Mouse (Mus musculus) liver, postnatal 0 days (tissue): ENCODE results near the gene Gpatch2l. TPM values are rescaled to one million over a fixed set of nuclear protein-coding genes. Genes with fewer than 3 reads are reported as not detected.

ENCODE experiments used
- ATAC-seq: fragments of 200-750 bp; cut with Nextera tagmentation; 2 replicates; pipeline ENCODE4 v1.8.0; 2017; ENCODE audit warnings: mild to moderate bottlenecking, moderate library complexity
- DNase-seq: peaks from one replicate; pipeline ENCODE4 v3.0.0-alpha.2; 2016
- H3K27ac ChIP-seq: fragments of 300-500 bp; sonication (generic); 2 replicates; pipeline ENCODE4 v1.5.1; 2014; ENCODE audit warnings: antibody characterized with exemption, moderate library complexity, mild to moderate bottlenecking, low read depth
- H3K27me3 ChIP-seq: fragments of 300-500 bp; sonication (generic); 2 replicates; pipeline ENCODE4 v1.6.1; 2014; ENCODE audit warnings: low read length, control low read depth, mixed read lengths; ENCODE audit not compliant: insufficient read depth
- H3K36me3 ChIP-seq: fragments of 300-500 bp; sonication (generic); replicated peaks from 2 replicates; pipeline ENCODE4 v1.6.1; 2014; ENCODE audit warnings: mild to moderate bottlenecking, control low read depth, low read length, moderate library complexity, mixed read lengths; ENCODE audit not compliant: insufficient read depth
- H3K4me1 ChIP-seq: fragments of 300-500 bp; sonication (generic); 2 replicates; pipeline ENCODE4 v1.6.1; 2014; ENCODE audit warnings: antibody characterized with exemption, mild to moderate bottlenecking, control low read depth; ENCODE audit not compliant: insufficient read depth
- H3K4me2 ChIP-seq: fragments of 300-500 bp; sonication (generic); 2 replicates; pipeline ENCODE4 v1.6.1; 2014; ENCODE audit warnings: low read depth, mild to moderate bottlenecking, low read length, moderate library complexity, mixed read lengths
- H3K4me3 ChIP-seq: fragments of 300-500 bp; sonication (generic); 2 replicates; pipeline ENCODE4 v1.5.1; 2014; ENCODE audit warnings: low read depth, low read length
- H3K9ac ChIP-seq: fragments of 300-500 bp; sonication (generic); replicated peaks from 2 replicates; pipeline ENCODE4 v1.6.1; 2014; ENCODE audit warnings: mild to moderate bottlenecking, moderate library complexity
- H3K9me3 ChIP-seq: fragments of 300-500 bp; sonication (generic); 2 replicates; pipeline ENCODE4 v1.6.1; 2016; ENCODE audit warnings: mild to moderate bottlenecking, control low read depth, low read length, mixed read lengths
- CTCF ChIP-seq: sonication (generic); IDR thresholded peaks from 2 replicates; pipeline ENCODE4 v1.5.1; 2016; ENCODE audit warnings: antibody characterized with exemption, low read depth
- EP300 ChIP-seq: IDR thresholded peaks from 2 replicates; pipeline ENCODE4 v1.6.1; 2016; ENCODE audit warnings: antibody characterized with exemption, low read depth, mild to moderate bottlenecking
- WGBS: fragments of 180-500 bp; shearing (Covaris S2); extraction: QIAGEN DNeasy Blood & Tissue Kit; methylation state at CpG from one replicate; pipeline ENCODE4 v1.1.7; 2014; ENCODE audit not compliant: insufficient replicate concordance; 5-methylcytosine and 5-hydroxymethylcytosine counted together
- polyA plus RNA-seq: library from polyadenylated mRNA; unstranded; fragments of >200 nt; fragmentation: Nextera tagmentation; extraction: Ambion mirVana; gene quantifications from 2 replicates; pipeline ENCODE4 v1.2.1, GENCODE M21; 2015

The Gpatch2l gene
- polyA plus RNA-seq, 1 experiment from 2014 or later, result 5.5 TPM

GRCm38 (mm10) chr12:86276463-86276862 lies 34.8 kb downstream of the Gpatch2l start:
- Histone ChIP-seq H3K27ac (no peak overlapping the region), H3K4me1 (no peaks in the 10 kb centered on the region), H3K9me3 (no peaks in the 10 kb centered on the region), H3K36me3 (peaks cover 35% of the 10 kb centered on the region), H3K27me3 (no peaks in the 10 kb centered on the region), H3K9ac (no peak overlapping the region), H3K4me2 (no peak overlapping the region), H3K4me3 (no peak overlapping the region)
- no peak for ATAC-seq
- WGBS, result 57% methylated on average over 2 of the region's 2 CpGs
- no peak for TF ChIP-seq CTCF
- no peak for DNase-seq

- no peak overlapping the region for H3K9ac ChIP-seq
- H3K27me3 ChIP-seq, result no peaks in the 10 kb centered on the region
- no peak for DNase-seq
- WGBS, result 80% methylated on average over 5 of the region's 5 CpGs
- no peak overlapping the region for H3K4me2 ChIP-seq
- no peak for ATAC-seq
- H3K4me1 ChIP-seq, result no peaks in the 10 kb centered on the region
- peaks cover 36% of the 10 kb centered on the region for H3K36me3 ChIP-seq
- H3K4me3 ChIP-seq, result no peak overlapping the region
- H3K9me3 ChIP-seq, result no peaks in the 10 kb centered on the region
- TF ChIP-seq CTCF (no peak), EP300 (no peak)
- H3K27ac ChIP-seq, result no peak overlapping the region
Observed at GRCm38 (mm10) chr12:86276895-86277294, 35.2 kb downstream of the Gpatch2l start.

- no peaks in the 10 kb centered on the region for H3K4me1 ChIP-seq
- no peaks in the 10 kb centered on the region for H3K9me3 ChIP-seq
- H3K27me3 ChIP-seq, result no peaks in the 10 kb centered on the region
- ATAC-seq, result no peak
- no peak overlapping the region for H3K4me3 ChIP-seq
- H3K4me2 ChIP-seq, result no peak overlapping the region
- 87% methylated on average over 10 of the region's 10 CpGs for WGBS
- no peak for TF ChIP-seq CTCF
- no peak for TF ChIP-seq EP300
- H3K36me3 ChIP-seq, result peaks cover 35% of the 10 kb centered on the region
- H3K27ac ChIP-seq, result no peak overlapping the region
- no peak overlapping the region for H3K9ac ChIP-seq
- DNase-seq, result no peak
Observed at GRCm38 (mm10) chr12:86280000-86280399, 38.3 kb downstream of the Gpatch2l start.

GRCm38 (mm10) chr12:86285704-86286103 lies 44.0 kb downstream of the Gpatch2l start:
- Histone ChIP-seq H3K9ac (no peak overlapping the region), H3K4me2 (no peak overlapping the region), H3K36me3 (peaks cover 42% of the 10 kb centered on the region), H3K27ac (no peak overlapping the region), H3K27me3 (no peaks in the 10 kb centered on the region), H3K4me1 (no peaks in the 10 kb centered on the region), H3K4me3 (no peak overlapping the region), H3K9me3 (no peaks in the 10 kb centered on the region)
- DNase-seq, result no peak
- 85% methylated on average over 2 of the region's 2 CpGs for WGBS
- TF ChIP-seq CTCF (no peak), EP300 (no peak)
- no peak for ATAC-seq

GRCm38 (mm10) chr12:86297450-86297849 lies 55.8 kb downstream of the Gpatch2l start:
- 79% methylated on average over 10 of the region's 10 CpGs for WGBS
- Histone ChIP-seq H3K4me2 (no peak overlapping the region), H3K9ac (no peak overlapping the region), H3K4me1 (no peaks in the 10 kb centered on the region), H3K4me3 (no peak overlapping the region), H3K9me3 (no peaks in the 10 kb centered on the region), H3K27ac (no peak overlapping the region), H3K27me3 (no peaks in the 10 kb centered on the region), H3K36me3 (no peaks in the 10 kb centered on the region)
- no peak for TF ChIP-seq EP300
- peak; percentile 38 for TF ChIP-seq CTCF
- ATAC-seq, result no peak
- no peak for DNase-seq

GRCm38 (mm10) chr12:86302973-86303372 lies 61.3 kb downstream of the Gpatch2l start:
- H3K27me3 ChIP-seq, result no peaks in the 10 kb centered on the region
- TF ChIP-seq CTCF, result no peak
- no peak for TF ChIP-seq EP300
- WGBS, result 78% methylated on average over 10 of the region's 10 CpGs

GRCm38 (mm10) chr12:86305045-86305444 lies 63.4 kb downstream of the Gpatch2l start:
- H3K4me3 ChIP-seq, result peak overlapping the region; percentile 11; the same call in 1 of the 2 replicates
- WGBS, result 42% methylated on average over 7 of the region's 7 CpGs
- no peaks in the 10 kb centered on the region for H3K9me3 ChIP-seq
- peak overlapping the region; percentile 65 for H3K4me2 ChIP-seq
- no peaks in the 10 kb centered on the region for H3K27me3 ChIP-seq
- no peak overlapping the region for H3K9ac ChIP-seq
- ATAC-seq, result no peak
- no peak for DNase-seq
- H3K36me3 ChIP-seq, result no peaks in the 10 kb centered on the region
- TF ChIP-seq CTCF, result no peak
- H3K27ac ChIP-seq, result no peak overlapping the region
- H3K4me1 ChIP-seq, result peaks cover 5% of the 10 kb centered on the region; the same call in 1 of the 2 replicates

More at GRCm38 (mm10) chr12:86302973-86303372, 61.3 kb downstream of the Gpatch2l start:
- no peak overlapping the region for H3K9ac ChIP-seq
- no peaks in the 10 kb centered on the region for H3K9me3 ChIP-seq
- peaks cover 5% of the 10 kb centered on the region; the same call in 1 of the 2 replicates for H3K4me1 ChIP-seq
- H3K36me3 ChIP-seq, result no peaks in the 10 kb centered on the region
- H3K4me2 ChIP-seq, result no peak overlapping the region
- no peak overlapping the region for H3K27ac ChIP-seq
- H3K4me3 ChIP-seq, result no peak overlapping the region
- ATAC-seq, result no peak
- no peak for DNase-seq
